Mouse (Mus musculus) adrenal gland, postnatal 0 days (tissue): ENCODE results near the gene Slc17a6. TPM values are rescaled to one million over a fixed set of nuclear protein-coding genes. Genes with fewer than 3 reads are reported as not detected.

ENCODE experiments used
- polyA plus RNA-seq: library from polyadenylated mRNA; unstranded; fragments of >200 nt; fragmentation: Nextera tagmentation; extraction: Ambion mirVana; gene quantifications from 2 replicates; pipeline ENCODE4 v1.2.1, GENCODE M21; 2015

Gene Slc17a6
- polyA plus RNA-seq = 0.14 TPM in 1 of 2 replicates, not detected in the other

GRCm38 (mm10) chr7:51621694-51622145 is at the start of gene Slc17a6:
TSS of gene Slc17a6 (plus strand) at chr7:51622006.

Other genes with a start within 250 kb of the Slc17a6 start
- gene Ano5, start 111.0 kb upstream of the Slc17a6 start, polyA plus RNA-seq = 0.11 TPM in 2 replicates
- 16.3 and 28.0 TPM in 2 replicates for gene Gas2, start 240.0 kb downstream of the Slc17a6 start, polyA plus RNA-seq
- 11.7 and 12.3 TPM in 2 replicates for gene Fancf, start 240.3 kb downstream of the Slc17a6 start, polyA plus RNA-seq